Mouse (Mus musculus) megakaryocyte, embryonic 14.5 days (primary cell): ENCODE measurements around the gene Galr2.

Source experiments
- FLI1 ChIP-seq: IDR thresholded peaks from 2 replicates; pipeline ENCODE4 v1.6.1; 2012; ENCODE audit warnings: low read length, inconsistent platforms, mixed read lengths
- GATA1 ChIP-seq: IDR thresholded peaks from 3 replicates; pipeline ENCODE4 v1.6.1; 2012; ENCODE audit warnings: mixed read lengths, low read length, inconsistent platforms, borderline replicate concordance

DNA sequence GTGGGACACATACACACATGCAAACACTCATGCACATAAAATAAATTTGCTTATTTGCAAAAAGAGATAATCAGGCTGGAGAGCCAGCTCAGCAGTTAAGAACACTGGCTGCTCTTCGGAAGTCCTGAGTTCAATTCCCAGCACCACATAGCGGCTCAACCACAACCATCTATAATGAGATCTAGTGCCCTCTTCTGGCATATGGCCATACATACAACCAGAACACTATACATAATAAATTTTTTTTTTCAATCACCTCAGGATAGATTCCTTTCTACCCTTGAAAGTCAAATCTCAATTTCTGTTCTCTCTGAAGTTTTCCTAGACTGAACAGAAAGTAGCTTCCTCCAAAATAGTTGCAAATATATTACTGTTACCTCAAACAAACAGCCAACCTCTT is 24.7 kb downstream of the Galr2 start:
- TF ChIP-seq FLI1 (no peak), GATA1 (no peak)
